Mouse (Mus musculus) c-Kit-negative CD71-positive TER-119-positive erythroid progenitor cells, embryonic 14.5 days (primary cell): ENCODE data around the gene Gm17651.
A peak's percentile ranks its signal among the peaks of the same experiment; 100 is the strongest.

Experiments
- DNase-seq: peaks from one replicate; pipeline ENCODE4 v3.0.0-alpha.2; 2013; ENCODE audit warnings: low read depth, low spot score

Gene Gm17651

GRCm38 (mm10) chr3:97680631-97681320 lies 6.3 kb upstream of the Gm17651 start:
- peak; percentile 32 for DNase-seq

GRCm38 (mm10) chr3:97678416-97678815 lies 3.9 kb upstream of the Gm17651 start:
- no peak for DNase-seq

GRCm38 (mm10) chr3:97676126-97676525 lies 1.6 kb upstream of the Gm17651 start:
- no peak for DNase-seq

GRCm38 (mm10) chr3:97667093-97667675 lies 7.3 kb downstream of the Gm17651 start:
- no peak for DNase-seq

- DNase-seq = no peak
Measured at GRCm38 (mm10) chr3:97666154-97666553, 8.3 kb downstream of the Gm17651 start.

GRCm38 (mm10) chr3:97665525-97665924 lies 9.0 kb downstream of the Gm17651 start:
- no peak for DNase-seq

- DNase-seq = no peak
Measured at GRCm38 (mm10) chr3:97661206-97661605, 13.3 kb downstream of the Gm17651 start.

- no peak for DNase-seq
Measured at GRCm38 (mm10) chr3:97659746-97660145, 14.7 kb downstream of the Gm17651 start.

GRCm38 (mm10) chr3:97658426-97659193 lies 15.9 kb downstream of the Gm17651 start:
- peak; percentile 25 for DNase-seq

GRCm38 (mm10) chr3:97657655-97658411 lies 16.7 kb downstream of the Gm17651 start, which contains the start of gene Prkab2:
Gene Prkab2, plus strand, starts transcription at chr3:97658193.
- peak; percentile 91 for DNase-seq

GRCm38 (mm10) chr3:97654901-97655300 lies 19.6 kb downstream of the Gm17651 start:
- peak; percentile 16 for DNase-seq

- no peak for DNase-seq
Measured at GRCm38 (mm10) chr3:97653781-97654180, 20.7 kb downstream of the Gm17651 start.

- DNase-seq = no peak
Measured at GRCm38 (mm10) chr3:97651604-97652003, 22.9 kb downstream of the Gm17651 start.

- no peak for DNase-seq
Measured at GRCm38 (mm10) chr3:97649469-97649868, 25.0 kb downstream of the Gm17651 start.

GRCm38 (mm10) chr3:97649022-97649421 lies 25.5 kb downstream of the Gm17651 start:
- no peak for DNase-seq

- DNase-seq = no peak
Measured at GRCm38 (mm10) chr3:97648518-97648917, 26.0 kb downstream of the Gm17651 start.

GRCm38 (mm10) chr3:97642001-97642400 lies 32.5 kb downstream of the Gm17651 start:
- no peak for DNase-seq

- DNase-seq = no peak
Measured at GRCm38 (mm10) chr3:97641396-97641795, 33.1 kb downstream of the Gm17651 start.

- DNase-seq = no peak
Measured at GRCm38 (mm10) chr3:97634288-97634761, 40.2 kb downstream of the Gm17651 start.

GRCm38 (mm10) chr3:97633456-97633855 lies 41.0 kb downstream of the Gm17651 start:
- no peak for DNase-seq

GRCm38 (mm10) chr3:97631258-97631860 lies 43.1 kb downstream of the Gm17651 start:
- DNase-seq = no peak
